Mouse (Mus musculus) ES-Bruce4 (cell line): ENCODE measurements at regions not wholly inside any gene's neighbourhood (a gene's known extent, or its start where the extent isn't known, plus 50 kb on each side); places are given as distances from the start of the nearest gene placed in this dataset.

ENCODE experiments used
- CTCF ChIP-seq: IDR thresholded peaks from one replicate; pipeline ENCODE4 v1.8.1; 2011; ENCODE audit warnings: low read depth, low read length
- EP300 ChIP-seq: IDR thresholded peaks from 2 replicates; pipeline ENCODE4 v1.6.1; 2011; ENCODE audit warnings: low read depth, low read length; ENCODE audit not compliant: insufficient read depth
- POLR2A ChIP-seq: IDR thresholded peaks from one replicate; pipeline ENCODE4 v1.8.1; 2011; ENCODE audit warnings: low read length; ENCODE audit not compliant: insufficient read depth

DNA sequence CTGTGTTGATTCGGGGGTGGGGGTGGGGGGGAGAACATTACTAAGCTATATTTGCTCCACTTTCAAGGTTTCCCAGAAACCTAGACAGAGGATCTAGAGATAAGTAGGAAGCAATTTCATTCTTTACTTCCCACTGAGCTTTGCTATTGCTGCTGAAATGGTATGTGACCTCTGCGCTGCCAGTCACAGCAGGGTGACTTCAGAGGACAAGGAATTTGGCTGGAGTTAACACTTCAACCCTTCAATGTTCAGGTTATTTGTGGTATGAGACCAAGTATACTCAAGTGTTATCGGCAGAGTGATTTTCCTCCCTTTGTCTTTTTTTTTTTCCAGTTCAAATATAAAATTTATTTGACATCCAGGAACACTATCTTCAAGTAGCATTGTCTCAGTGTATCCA is 128.3 kb downstream of the 1700017N19Rik start:
- TF ChIP-seq CTCF (no peak), POLR2A (no peak), EP300 (no peak)
